Mouse (Mus musculus) MEL (cell line): Measurements from ENCODE around the gene Cdk13. TPM values are rescaled to one million over a fixed set of nuclear protein-coding genes. Genes with fewer than 3 reads are reported as not detected.

ENCODE experiments used
- DNase-seq: peaks from one replicate; pipeline ENCODE4 v3.0.0; 2011; ENCODE audit warnings: low read depth, low spot score
- H3K27ac ChIP-seq: 2 replicates; pipeline ENCODE4 v1.5.1; 2012; ENCODE audit warnings: low read depth, mild to moderate bottlenecking, control low read depth, low read length, moderate library complexity; ENCODE audit not compliant: control insufficient read depth
- H3K27me3 ChIP-seq, 2 experiments: fragments of 150-350 bp in 1 of 2; sonication (generic) in 1 of 2; 2 replicates each; pipeline ENCODE4 v1.6.1; 2012; ENCODE audit warnings: low read length in 2 of 2, mild to moderate bottlenecking in 2 of 2, improper control_type of control experiment in 1 of 2, moderate library complexity in 1 of 2; ENCODE audit not compliant: insufficient read depth in 2 of 2, control insufficient read depth in 1 of 2
- H3K36me3 ChIP-seq, 2 experiments: 2 replicates each; pipeline ENCODE4 v1.6.1; 2012 to 2014; ENCODE audit warnings: low read length in 2 of 2, improper control_type of control experiment in 1 of 2, inconsistent platforms in 1 of 2, mild to moderate bottlenecking in 1 of 2; ENCODE audit not compliant: insufficient read depth in 2 of 2, control insufficient read depth in 1 of 2
- H3K4me1 ChIP-seq, 2 experiments: fragments of 150-350 bp in 1 of 2; sonication (generic) in 1 of 2; 2 replicates each; pipeline ENCODE4 v1.6.1; 2012; ENCODE audit warnings: low read length in 2 of 2, improper control_type of control experiment in 1 of 2, mild to moderate bottlenecking in 1 of 2; ENCODE audit not compliant: insufficient read depth in 2 of 2, control insufficient read depth in 1 of 2
- H3K4me3 ChIP-seq, 2 experiments: fragments of 150-350 bp in 1 of 2; sonication (generic) in 1 of 2; 2 replicates each; pipeline ENCODE4 v1.5.1; 2012; ENCODE audit warnings: low read depth in 2 of 2, low read length in 2 of 2, mild to moderate bottlenecking in 2 of 2, moderate library complexity in 2 of 2, control low read depth in 1 of 2, improper control_type of control experiment in 1 of 2; ENCODE audit not compliant: control insufficient read depth in 1 of 2, insufficient read depth in 1 of 2
- H3K79me2 ChIP-seq: 2 replicates; pipeline ENCODE4 v1.6.1; 2012; ENCODE audit warnings: mild to moderate bottlenecking, low read length, moderate library complexity; ENCODE audit not compliant: control insufficient read depth, poor library complexity, insufficient read depth
- H3K9ac ChIP-seq: 2 replicates; pipeline ENCODE4 v1.6.1; 2012; ENCODE audit warnings: low read depth, mild to moderate bottlenecking, control low read depth, low read length, moderate library complexity; ENCODE audit not compliant: control insufficient read depth, poor library complexity, severe bottlenecking
- H3K9me3 ChIP-seq: fragments of 150-350 bp; sonication (generic); replicated peaks from 2 replicates; pipeline ENCODE4 v1.6.1; 2012; ENCODE audit warnings: mild to moderate bottlenecking, low read length, improper control_type of control experiment, moderate library complexity; ENCODE audit not compliant: insufficient read depth
- BHLHE40 ChIP-seq: IDR thresholded peaks from 2 replicates; pipeline ENCODE4 v1.6.1; 2012; ENCODE audit warnings: low read depth, mild to moderate bottlenecking, inconsistent platforms, low read length, improper control_type of control experiment, borderline replicate concordance
- CHD1 ChIP-seq: IDR thresholded peaks from 2 replicates; pipeline ENCODE4 v1.6.1; 2012; ENCODE audit warnings: low read depth, mild to moderate bottlenecking, inconsistent platforms, low read length, improper control_type of control experiment
- CHD2 ChIP-seq: IDR thresholded peaks from 2 replicates; pipeline ENCODE4 v1.6.1; 2011; ENCODE audit warnings: low read length, improper control_type of control experiment
- ETS1 ChIP-seq: IDR thresholded peaks from 2 replicates; pipeline ENCODE4 v1.6.1; 2012; ENCODE audit warnings: low read depth, mild to moderate bottlenecking, inconsistent platforms, low read length, improper control_type of control experiment, moderate library complexity
- HCFC1 ChIP-seq: IDR thresholded peaks from 2 replicates; pipeline ENCODE4 v1.6.1; 2012; ENCODE audit warnings: low read depth, mild to moderate bottlenecking, inconsistent platforms, low read length, improper control_type of control experiment, moderate library complexity
- MAX ChIP-seq: IDR thresholded peaks from 2 replicates; pipeline ENCODE4 v1.6.1; 2011; ENCODE audit warnings: low read length, improper control_type of control experiment
- MAZ ChIP-seq: IDR thresholded peaks from 2 replicates; pipeline ENCODE4 v1.6.1; 2012; ENCODE audit warnings: low read depth, mild to moderate bottlenecking, inconsistent platforms, low read length, improper control_type of control experiment
- NRF1 ChIP-seq: IDR thresholded peaks from 2 replicates; pipeline ENCODE4 v1.6.1; 2014; ENCODE audit warnings: low read depth, mild to moderate bottlenecking, inconsistent platforms, low read length, improper control_type of control experiment, moderate library complexity; ENCODE audit not compliant: poor library complexity, insufficient read depth, severe bottlenecking
- POLR2A ChIP-seq, 2 experiments: IDR thresholded peaks; 2 replicates each; pipeline ENCODE4 v1.6.1; 2011 to 2012; ENCODE audit warnings: low read length in 2 of 2, mild to moderate bottlenecking in 2 of 2, control low read depth in 1 of 2, improper control_type of control experiment in 1 of 2, low read depth in 1 of 2, moderate library complexity in 1 of 2; ENCODE audit not compliant: control insufficient read depth in 1 of 2, insufficient read depth in 1 of 2, poor library complexity in 1 of 2
- SMC3 ChIP-seq: IDR thresholded peaks from 2 replicates; pipeline ENCODE4 v1.6.1; 2011; ENCODE audit warnings: low read depth, low read length, improper control_type of control experiment
- TAL1 ChIP-seq: IDR thresholded peaks from 2 replicates; pipeline ENCODE4 v1.6.1; 2012; ENCODE audit warnings: mild to moderate bottlenecking, inconsistent platforms, low read length, moderate library complexity, mixed read lengths
- TBP ChIP-seq: IDR thresholded peaks from 2 replicates; pipeline ENCODE4 v1.8.0; 2011; ENCODE audit warnings: low read depth, low read length, improper control_type of control experiment
- TCF12 ChIP-seq: IDR thresholded peaks from 2 replicates; pipeline ENCODE4 v1.6.1; 2014; ENCODE audit warnings: low read depth, mild to moderate bottlenecking, inconsistent platforms, low read length, improper control_type of control experiment, moderate library complexity
- UBTF ChIP-seq: IDR thresholded peaks from 2 replicates; pipeline ENCODE4 v1.6.1; 2012; ENCODE audit warnings: low read depth, mild to moderate bottlenecking, inconsistent platforms, low read length, improper control_type of control experiment, moderate library complexity, borderline replicate concordance; ENCODE audit not compliant: insufficient read depth
- USF1 ChIP-seq: IDR thresholded peaks from 2 replicates; pipeline ENCODE4 v1.6.1; 2014; ENCODE audit warnings: low read depth, mild to moderate bottlenecking, inconsistent platforms, low read length, improper control_type of control experiment, moderate library complexity
- ZC3H11A ChIP-seq: IDR thresholded peaks from 2 replicates; pipeline ENCODE4 v1.6.1; 2012; ENCODE audit warnings: low read depth, mild to moderate bottlenecking, inconsistent platforms, low read length, improper control_type of control experiment
- ZKSCAN1 ChIP-seq: IDR thresholded peaks from 2 replicates; pipeline ENCODE4 v1.6.1; 2012; ENCODE audit warnings: low read depth, mild to moderate bottlenecking, inconsistent platforms, low read length, improper control_type of control experiment, moderate library complexity
- ZMIZ1 ChIP-seq: IDR thresholded peaks from 2 replicates; pipeline ENCODE4 v1.6.1; 2012; ENCODE audit warnings: low read depth, mild to moderate bottlenecking, inconsistent platforms, low read length, improper control_type of control experiment, moderate library complexity
- ZNF384 ChIP-seq: IDR thresholded peaks from 2 replicates; pipeline ENCODE4 v1.6.1; 2012; ENCODE audit warnings: low read depth, mild to moderate bottlenecking, inconsistent platforms, low read length, improper control_type of control experiment
- polyA plus RNA-seq, 2 experiments: library from polyadenylated mRNA; stranded (reverse) in 1 of 2; unstranded in 1 of 2; fragments of >175 nt in 1 of 2; fragments of >200 nt in 1 of 2; gene quantifications; 2 replicates each; pipeline versions ENCODE4 v1.2.1 to v1.2.4; 2012; ENCODE audit warnings: low replicate concordance in 2 of 2, low read depth in 1 of 2; ENCODE audit not compliant: insufficient read length in 2 of 2, insufficient read depth in 1 of 2, missing spikeins in 1 of 2
- total RNA-seq: library from RNA; depleted of rRNA; stranded (reverse); fragments of 300-350 nt; gene quantifications from 2 replicates; pipeline ENCODE4 v1.2.3, GENCODE M21; 2012

The Cdk13 gene
- total and polyA plus RNA-seq, 3 experiments = 28.7 to 43.7 TPM; not detected in 1

- TF ChIP-seq ZNF384 (no peak; the same call in 1 of the 2 replicates), HCFC1 (peak; percentile 59; the same call in 1 of the 2 replicates), ZC3H11A (no peak), TCF12 (0 out of 2 replicates have a peak, but pooled peaks have one; percentile 49), MAZ (no peak), NRF1 (no peak), ZMIZ1 (no peak), POLR2A (IDR thresholded peaks at IDR 0.05; ENCODE audit: control insufficient read depth in 1 of 2, insufficient read depth in 1 of 2, low read depth in 1 of 2, low read length in 2 of 2, poor library complexity in 1 of 2) (0 out of 4 replicates have a peak, but pooled peaks of 1 of the 2 experiments have one; percentile 19), ETS1 (peak; percentile 68; the same call in 1 of the 2 replicates), MAX (peak; percentile 70), ZKSCAN1 (no peak), CHD2 (no peak), SMC3 (peak; percentile 18; the same call in 1 of the 2 replicates)
These were observed 31.9 kb upstream of the Cdk13 start (continued) for GRCm38 (mm10) chr13:17836808-17837207.

GRCm38 (mm10) chr13:17832940-17833339 lies 28.0 kb upstream of the Cdk13 start:
- H3K27me3 ChIP-seq = no peaks in the 10 kb centered on the region

GRCm38 (mm10) chr13:17817226-17817625 lies 12.3 kb upstream of the Cdk13 start:
- Histone ChIP-seq H3K4me3 (no peak overlapping the region), H3K4me1 (no peaks in the 10 kb centered on the region), H3K79me2 (no peaks in the 10 kb centered on the region), H3K27me3 (no peaks in the 10 kb centered on the region), H3K36me3 (no peaks in the 10 kb centered on the region), H3K9ac (no peak overlapping the region), H3K9me3 (no peaks in the 10 kb centered on the region), H3K27ac (no peak overlapping the region)
- no peak for DNase-seq
- TF ChIP-seq TBP (no peak), ZNF384 (no peak), ZKSCAN1 (no peak), TAL1 (no peak)

More at GRCm38 (mm10) chr13:17832940-17833339, 28.0 kb upstream of the Cdk13 start:
- Histone ChIP-seq H3K36me3 (peaks cover 0 to 5% of the 10 kb centered on the region in 2 experiments; a peak in 2 of 4 replicates), H3K4me1 (peaks cover 0 to 11% of the 10 kb centered on the region in 2 experiments; a peak in 2 of 4 replicates), H3K9ac (no peak overlapping the region), H3K27ac (no peak overlapping the region), H3K4me3 (no peak overlapping the region), H3K79me2 (no peaks in the 10 kb centered on the region), H3K9me3 (no peaks in the 10 kb centered on the region)
- TF ChIP-seq BHLHE40 (no peak), UBTF (no peak), USF1 (no peak), CHD1 (no peak), ZC3H11A (no peak)
- DNase-seq = no peak
